Mouse (Mus musculus) hematopoietic multipotent progenitor cell, adult 10-12 weeks (in vitro differentiated cells): Measurements from ENCODE around the gene Klrb1a. TPM values are rescaled to one million over a fixed set of nuclear protein-coding genes. Genes with fewer than 3 reads are reported as not detected.

Experiments used
- polyA plus RNA-seq: library from polyadenylated mRNA; stranded (reverse); fragments of >175 nt; gene quantifications from 2 replicates; pipeline ENCODE4 v1.2.3, GENCODE M21; 2012; ENCODE audit warnings: low replicate concordance

Klrb1a gene
- polyA plus RNA-seq = 0.45 and 2.1 TPM in 2 replicates

DNA sequence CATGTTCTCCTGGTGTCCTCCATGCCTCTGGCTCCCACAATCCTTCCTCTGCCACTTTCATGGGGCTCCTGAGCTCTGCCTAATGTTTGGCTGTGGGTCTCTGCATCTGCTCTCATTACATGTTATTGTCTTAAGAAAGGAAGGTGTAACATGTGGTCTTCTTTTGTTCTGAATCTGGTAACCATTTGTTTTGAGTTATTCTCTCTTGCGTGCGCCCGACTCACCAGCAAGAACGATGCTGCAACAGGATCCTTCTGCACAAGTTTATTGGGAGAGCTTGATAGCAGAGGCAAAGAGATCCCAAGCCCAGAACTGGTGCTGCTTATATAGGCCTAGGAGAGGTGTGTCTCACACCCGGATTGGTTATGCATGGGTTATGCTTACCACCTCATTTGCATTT lies at the start of gene Klrb1a:
Klrb1a (minus strand) TSS at position 101 of the 400 bp plus-strand sequence.

DNA sequence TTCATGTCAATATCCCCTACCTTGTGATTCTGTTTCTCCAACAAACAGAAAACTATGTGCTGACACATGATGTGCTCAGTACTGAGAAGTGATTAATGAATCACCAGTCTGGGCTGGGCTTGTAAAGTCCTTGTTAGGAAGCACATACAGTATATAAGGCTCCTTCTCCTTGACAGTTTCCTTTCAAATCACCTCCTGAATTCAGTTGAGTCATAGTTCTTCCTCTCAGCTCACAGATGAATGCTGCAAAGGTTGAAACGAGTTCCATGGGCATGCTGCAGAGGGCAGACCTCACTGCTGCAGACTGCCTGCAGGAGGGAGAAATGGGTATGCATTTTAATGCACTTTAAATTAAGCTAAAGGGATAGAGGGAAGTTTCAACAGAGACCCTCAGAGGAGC lies 38.9 kb upstream of the Klrb1a start, which contains the start of gene Clec2h:
Clec2h (plus strand) TSS at position 180 of the 400 bp plus-strand sequence.

DNA sequence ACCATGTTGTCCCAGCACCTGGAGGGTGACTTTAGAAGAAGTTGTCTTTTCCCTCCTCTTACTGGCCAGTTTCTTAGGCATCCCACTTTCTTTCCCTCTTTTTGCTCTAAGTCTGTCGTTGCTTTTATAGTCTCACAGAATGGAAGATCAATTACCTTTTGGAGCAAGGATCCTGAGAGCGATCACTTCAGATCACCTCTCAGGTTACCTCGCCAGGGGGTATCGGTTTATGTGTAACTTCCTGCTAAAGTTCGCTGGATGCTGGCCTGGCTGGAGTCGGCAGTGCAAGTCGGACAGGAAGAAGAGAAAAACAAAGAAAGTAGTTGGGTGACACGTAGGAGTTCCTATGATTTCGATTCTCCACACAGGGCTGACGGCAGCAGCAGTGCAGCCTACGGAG lies 41.8 kb downstream of the Klrb1a start, which contains the start of gene A2ml1:
A2ml1 (minus strand) TSS at position 101 of the 400 bp plus-strand sequence.

Other genes starting within 250 kb of the Klrb1a start
- 0.12 TPM in 1 of 2 replicates, not detected in the other for gene Tex52, start 248.1 kb downstream of the Klrb1a start, polyA plus RNA-seq
- not detected in 2 replicates for gene Gm44596, start 248.0 kb downstream of the Klrb1a start, polyA plus RNA-seq
- gene Nrip2, start 224.2 kb downstream of the Klrb1a start, polyA plus RNA-seq = 0.07 and 0.28 TPM in 2 replicates
- gene Itfg2, start 198.6 kb downstream of the Klrb1a start, polyA plus RNA-seq = 20.5 and 26.9 TPM in 2 replicates
- gene Fkbp4, start 184.9 kb downstream of the Klrb1a start, polyA plus RNA-seq = 91.2 and 98.3 TPM in 2 replicates
- not detected in 2 replicates for gene Pzp, start 96.8 kb downstream of the Klrb1a start, polyA plus RNA-seq
- not detected in 2 replicates for gene A2ml1, start 41.9 kb downstream of the Klrb1a start, polyA plus RNA-seq
- gene Clec2h, start 38.9 kb upstream of the Klrb1a start, polyA plus RNA-seq = 0.22 TPM in 1 of 2 replicates, not detected in the other
- gene Klrb1, start 99.5 kb upstream of the Klrb1a start, polyA plus RNA-seq = not detected in 2 replicates
- gene Klrb1c, start 165.7 kb upstream of the Klrb1a start, polyA plus RNA-seq = 0.30 and 0.54 TPM in 2 replicates
- not detected in 2 replicates for gene Gm44511, start 202.8 kb upstream of the Klrb1a start, polyA plus RNA-seq
- gene Klrb1b, start 202.8 kb upstream of the Klrb1a start, polyA plus RNA-seq = not detected in 2 replicates